Mouse (Mus musculus): ENCODE results near the gene Ccdc115. TPM values are rescaled to one million over a fixed set of nuclear protein-coding genes. Genes with fewer than 3 reads are reported as not detected.
"Not testable (repeated sequence)": the region's sequence is repeated elsewhere in the genome, so short reads cannot be mapped to it uniquely, and the experiment has no call there.

Ccdc115 gene
- polyA plus RNA-seq, 1 experiment from 2014 or later: 70.6 TPM

- H3K4me3 ChIP-seq: no peak overlapping the region
- 83% methylated on average over 6 of the region's 6 CpGs for WGBS
- peaks cover 11% of the 10 kb centered on the region for H3K27me3 ChIP-seq (replicated peaks)
- no peak for ATAC-seq (replicated peaks)
- no peaks in the 10 kb centered on the region for H3K36me3 ChIP-seq (replicated peaks)
- no peak overlapping the region for H3K4me2 ChIP-seq
- no peaks in the 10 kb centered on the region for H3K9me3 ChIP-seq
- H3K9ac ChIP-seq: no peak overlapping the region
- no peak overlapping the region for H3K27ac ChIP-seq
- peaks cover 4% of the 10 kb centered on the region; the same call in 1 of the 2 replicates for H3K4me1 ChIP-seq
Measured at GRCm38 (mm10) chr1:34465445-34465844, 26.0 kb upstream of the Ccdc115 start.

DNA sequence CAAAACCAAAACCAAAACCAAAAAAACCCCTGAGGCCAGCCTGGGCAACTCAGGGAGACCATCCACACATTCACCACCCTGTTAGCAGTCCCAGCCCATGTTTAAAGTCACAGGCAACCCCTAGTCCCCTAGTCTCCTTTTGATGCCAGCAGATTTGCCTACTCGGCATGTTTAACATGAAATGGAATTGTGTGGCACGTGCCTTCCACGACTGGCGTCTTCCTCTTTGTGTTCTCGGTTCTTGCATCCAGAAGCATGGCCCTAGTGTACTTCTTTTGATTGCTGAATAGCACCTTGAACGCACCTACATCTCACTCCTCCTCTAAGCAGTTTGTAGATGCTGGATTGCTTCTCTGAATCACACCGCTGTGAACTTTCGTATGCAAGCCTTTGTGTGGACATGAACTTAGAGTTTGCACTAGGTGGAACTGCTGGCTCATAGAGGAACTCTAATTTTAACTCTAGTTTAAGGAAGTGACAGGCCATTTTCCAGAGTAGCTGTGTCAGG is 24.9 kb upstream of the Ccdc115 start:
- H3K27me3 ChIP-seq (replicated peaks): peaks cover 14% of the 10 kb centered on the region
- no peak overlapping the region for H3K4me2 ChIP-seq
- no peak overlapping the region for H3K9ac ChIP-seq
- ATAC-seq (replicated peaks): no peak
- H3K27ac ChIP-seq: no peak overlapping the region
- no peaks in the 10 kb centered on the region for H3K36me3 ChIP-seq (replicated peaks)
- WGBS: 92% methylated on average over 8 of the region's 8 CpGs
- no peak overlapping the region for H3K4me3 ChIP-seq
- H3K4me1 ChIP-seq: peaks cover 10% of the 10 kb centered on the region
- H3K9me3 ChIP-seq: no peaks in the 10 kb centered on the region

DNA sequence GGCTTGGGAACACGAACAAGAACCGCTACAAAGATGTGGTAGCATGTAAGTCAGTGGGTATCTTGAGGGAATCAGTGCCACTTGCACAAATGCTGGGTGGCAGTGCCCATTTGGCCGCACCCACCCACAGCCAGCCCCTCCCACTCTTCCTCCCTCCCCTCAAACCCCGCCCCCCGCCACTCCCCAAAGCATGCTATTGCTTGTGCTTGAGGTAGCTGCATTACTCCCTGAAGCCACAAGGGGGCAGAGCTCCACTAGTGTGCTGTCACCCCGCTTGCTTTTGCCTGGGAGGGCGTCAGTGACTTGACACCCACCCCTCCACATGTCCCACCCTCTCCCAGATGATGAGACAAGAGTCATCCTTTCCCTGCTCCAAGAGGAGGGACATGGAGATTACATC is 23.3 kb upstream of the Ccdc115 start:
- Histone ChIP-seq H3K27me3 (replicated peaks) (peaks cover 23% of the 10 kb centered on the region), H3K4me2 (no peak overlapping the region), H3K4me1 (peaks cover 10% of the 10 kb centered on the region), H3K9me3 (no peaks in the 10 kb centered on the region), H3K9ac (no peak overlapping the region), H3K27ac (no peak overlapping the region), H3K4me3 (no peak overlapping the region), H3K36me3 (replicated peaks) (no peaks in the 10 kb centered on the region)
- 18% methylated on average over 7 of the region's 7 CpGs for WGBS
- no peak for ATAC-seq (replicated peaks)

DNA sequence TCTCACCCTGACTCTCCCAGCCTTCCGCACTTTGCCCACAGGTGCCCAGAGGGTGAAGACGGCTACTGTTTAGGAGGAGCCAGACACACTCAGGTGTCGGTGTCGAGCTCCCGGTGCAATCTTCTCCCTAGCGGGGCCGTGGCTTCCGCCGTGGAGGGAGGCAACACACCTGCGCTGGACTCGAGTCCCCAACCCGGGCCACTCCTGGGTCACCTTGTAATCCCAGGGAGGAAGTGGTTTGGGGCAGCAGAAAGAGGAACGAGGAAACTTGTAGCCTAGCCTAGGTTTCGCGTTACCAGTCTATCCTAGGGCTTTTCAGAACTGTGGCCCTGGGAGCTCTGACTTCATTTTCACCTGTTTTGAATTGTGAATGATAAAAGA is 20.6 kb upstream of the Ccdc115 start:
- Histone ChIP-seq H3K9ac (peak overlapping the region; percentile 51), H3K27me3 (replicated peaks) (peaks cover 32% of the 10 kb centered on the region), H3K36me3 (replicated peaks) (no peaks in the 10 kb centered on the region), H3K27ac (no peak overlapping the region), H3K4me1 (peaks cover 10% of the 10 kb centered on the region), H3K4me2 (peak overlapping the region; percentile 96), H3K9me3 (no peaks in the 10 kb centered on the region), H3K4me3 (peak overlapping the region; percentile 57)
- 4% methylated on average over 15 of the region's 15 CpGs for WGBS
- no peak; the same call in 1 of the 2 replicates for ATAC-seq (replicated peaks)

GRCm38 (mm10) chr1:34459284-34460060 is 20.0 kb upstream of the Ccdc115 start, which contains the start of gene Ptpn18:
TSS of gene Ptpn18 (plus strand) at chr1:34459762.
- Histone ChIP-seq H3K4me3 (peak within 1 kb of the TSS; percentile 57), H3K9ac (peak within 1 kb of the TSS; percentile 51), H3K4me2 (peak within 1 kb of the TSS; percentile 96), H3K36me3 (replicated peaks) (no peaks in the 10 kb centered on the region), H3K9me3 (no peaks in the 10 kb centered on the region), H3K27me3 (replicated peaks) (peaks cover 32% of the 10 kb centered on the region), H3K27ac (no peak within 1 kb of the TSS), H3K4me1 (peaks cover 10% of the 10 kb centered on the region)
- under 1% methylated on average over 48 of the region's 48 CpGs for whole genome bisulfite sequencing
- ATAC-seq (replicated peaks): peak; percentile 96

DNA sequence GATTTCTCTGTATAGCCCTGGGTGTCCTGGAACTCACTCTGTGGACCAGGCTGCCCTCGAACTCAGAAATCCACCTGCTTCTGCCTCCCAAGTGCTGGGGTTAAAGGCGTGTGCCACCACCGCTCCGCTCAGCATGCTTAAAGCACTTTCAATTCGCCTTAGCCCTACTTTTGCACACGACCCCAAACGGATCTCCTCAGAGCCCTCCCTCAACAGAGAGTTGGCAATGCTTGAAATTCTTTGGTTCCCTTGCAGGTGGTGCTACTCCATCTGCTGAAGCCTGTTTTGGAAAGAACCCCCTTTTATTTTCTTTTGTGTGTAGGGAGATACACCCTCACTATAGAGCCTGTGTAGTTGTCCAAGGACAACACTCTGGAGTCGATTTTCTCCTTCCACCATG is 19.0 kb upstream of the Ccdc115 start:
- Histone ChIP-seq H3K27ac (no peak overlapping the region), H3K36me3 (replicated peaks) (no peaks in the 10 kb centered on the region), H3K27me3 (replicated peaks) (peaks cover 32% of the 10 kb centered on the region), H3K4me1 (peaks cover 10% of the 10 kb centered on the region), H3K9ac (no peak overlapping the region), H3K4me3 (no peak overlapping the region), H3K9me3 (no peaks in the 10 kb centered on the region), H3K4me2 (no peak overlapping the region)
- no peak for ATAC-seq (replicated peaks)
- WGBS: 31% methylated on average over 8 of the region's 8 CpGs

DNA sequence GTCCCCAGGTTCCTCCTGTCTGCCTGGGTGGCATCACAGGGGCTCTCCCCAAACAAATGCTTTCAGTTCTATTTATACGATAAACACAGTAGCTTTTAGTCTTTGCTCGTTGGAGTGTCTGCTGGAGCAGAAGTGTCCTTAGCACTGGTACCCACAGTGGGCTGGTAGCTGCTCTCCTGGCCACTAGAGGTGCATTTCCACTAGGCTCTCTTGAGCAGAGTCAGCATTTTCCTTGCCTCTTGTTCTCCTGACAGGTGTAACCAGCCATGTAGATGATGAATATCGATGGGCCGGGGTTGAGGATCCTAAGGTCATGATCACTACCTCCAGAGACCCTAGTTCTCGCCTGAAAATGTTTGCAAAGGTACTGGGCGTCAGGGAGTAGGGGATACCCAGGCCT is 3.7 kb upstream of the Ccdc115 start:
- 96% methylated on average over 6 of the region's 6 CpGs for WGBS
- Histone ChIP-seq H3K9me3 (no peaks in the 10 kb centered on the region), H3K9ac (no peak overlapping the region), H3K27me3 (replicated peaks) (no peaks in the 10 kb centered on the region), H3K4me1 (peaks cover 23% of the 10 kb centered on the region), H3K27ac (no peak overlapping the region), H3K4me3 (no peak overlapping the region), H3K4me2 (no peak overlapping the region), H3K36me3 (replicated peaks) (peaks cover 34% of the 10 kb centered on the region)
- ATAC-seq (replicated peaks): no peak

GRCm38 (mm10) chr1:34439961-34440630 is 624 bp upstream of the Ccdc115 start:
- WGBS: 9% methylated on average over 31 of the region's 31 CpGs
- H3K36me3 ChIP-seq (replicated peaks): peaks cover 25% of the 10 kb centered on the region
- H3K9ac ChIP-seq: peak overlapping the region; percentile 57
- no peaks in the 10 kb centered on the region for H3K9me3 ChIP-seq
- peak overlapping the region; percentile 78 for H3K4me2 ChIP-seq
- H3K4me1 ChIP-seq: peaks cover 29% of the 10 kb centered on the region
- H3K27me3 ChIP-seq (replicated peaks): no peaks in the 10 kb centered on the region
- peak; percentile 51 for ATAC-seq (replicated peaks)
- peak overlapping the region; percentile 76 for H3K27ac ChIP-seq
- peak overlapping the region; percentile 76 for H3K4me3 ChIP-seq

GRCm38 (mm10) chr1:34438381-34439051 is 956 bp downstream of the Ccdc115 start:
- Histone ChIP-seq H3K27me3 (replicated peaks) (no peaks in the 10 kb centered on the region), H3K9ac (peak overlapping the region; percentile 52), H3K27ac (no peak overlapping the region), H3K4me2 (peak overlapping the region; percentile 75), H3K9me3 (no peaks in the 10 kb centered on the region), H3K4me3 (peak overlapping the region; percentile 76), H3K36me3 (replicated peaks) (peaks cover 10% of the 10 kb centered on the region), H3K4me1 (peaks cover 33% of the 10 kb centered on the region)
- WGBS: 41% methylated on average over 17 of the region's 20 CpGs
- no peak for ATAC-seq (replicated peaks)

DNA sequence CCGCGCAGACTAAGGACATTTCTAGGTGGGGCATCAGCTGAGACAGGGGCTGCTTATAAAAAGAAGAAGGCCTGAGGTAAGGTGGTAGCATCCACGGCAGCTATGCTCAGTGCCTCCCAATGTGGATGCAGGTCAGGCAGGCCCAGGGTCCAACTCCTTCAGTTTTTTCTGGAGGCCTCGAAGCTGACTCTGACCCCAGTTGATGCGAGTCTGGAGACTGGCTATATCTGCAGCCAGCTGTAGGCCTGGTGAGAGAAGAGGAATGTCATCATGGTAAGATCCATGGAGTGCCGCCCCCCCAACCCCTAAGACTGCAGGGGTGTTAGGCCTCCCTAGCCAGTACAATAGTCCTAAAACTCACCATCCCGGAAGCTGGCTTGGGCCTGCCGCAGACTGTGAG is 2.1 kb downstream of the Ccdc115 start:
- ATAC-seq (replicated peaks); H3K4me3 ChIP-seq; H3K27me3 ChIP-seq (replicated peaks); H3K9ac ChIP-seq; H3K9me3 ChIP-seq; H3K4me2 ChIP-seq; H3K36me3 ChIP-seq (replicated peaks); H3K27ac ChIP-seq: not testable (repeated sequence)
- H3K4me1 ChIP-seq: peaks cover 41% of the 10 kb centered on the region
- 97% methylated on average over 8 of the region's 8 CpGs for WGBS

DNA sequence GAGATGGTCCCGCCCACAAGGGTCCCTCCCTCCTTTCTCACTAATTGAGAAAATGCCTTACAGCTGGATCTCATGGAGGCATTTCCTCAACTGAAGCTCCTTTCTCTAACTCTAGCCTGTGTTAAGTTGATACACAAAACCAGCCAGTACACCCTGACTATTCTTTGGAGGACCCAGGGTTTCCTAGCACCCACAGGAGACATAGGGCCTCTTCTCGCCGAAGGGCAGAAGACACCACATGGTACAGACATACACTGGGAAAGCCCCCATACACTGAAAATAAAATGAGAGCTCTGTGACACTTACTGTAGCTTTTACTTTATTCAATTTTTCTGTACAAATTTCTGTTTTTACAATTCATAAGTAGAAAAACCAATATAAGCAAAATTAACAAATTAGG is 3.1 kb downstream of the Ccdc115 start:
- WGBS: 90% methylated on average over 3 of the region's 3 CpGs
- Histone ChIP-seq H3K4me3 (no peak overlapping the region), H3K4me2 (no peak overlapping the region), H3K27me3 (replicated peaks) (no peaks in the 10 kb centered on the region), H3K9ac (no peak overlapping the region), H3K9me3 (no peaks in the 10 kb centered on the region), H3K36me3 (replicated peaks) (no peaks in the 10 kb centered on the region; the same call in 1 of the 2 replicates), H3K27ac (no peak overlapping the region), H3K4me1 (peaks cover 38% of the 10 kb centered on the region)
- ATAC-seq (replicated peaks): no peak
